Mouse (Mus musculus) embryonic facial prominence, embryonic 11.5 days (tissue): ENCODE data around the gene Gm48551. TPM values are rescaled to one million over a fixed set of nuclear protein-coding genes. Genes with fewer than 3 reads are reported as not detected.

Experiments used
- ATAC-seq: fragments of 200-750 bp; cut with Nextera tagmentation; replicated peaks from 2 replicates; pipeline ENCODE4 v1.8.0; 2017; ENCODE audit warnings: low read depth; ENCODE audit not compliant: insufficient number of reproducible peaks, low FRiP score, low TSS enrichment
- DNase-seq: peaks from one replicate; pipeline ENCODE4 v3.0.0-alpha.2; 2015; ENCODE audit warnings: low spot score
- H3K27ac ChIP-seq: fragments of 300-500 bp; sonication (generic); replicated peaks from 2 replicates; pipeline ENCODE4 v1.5.1; 2014; ENCODE audit warnings: mild to moderate bottlenecking, low read depth, low read length, control low read depth
- H3K27me3 ChIP-seq: fragments of 300-500 bp; sonication (generic); 2 replicates; pipeline ENCODE4 v1.6.1; 2014; ENCODE audit warnings: mild to moderate bottlenecking, low read length, moderate library complexity, mixed read lengths; ENCODE audit not compliant: control insufficient read depth, insufficient read depth
- H3K36me3 ChIP-seq: fragments of 300-500 bp; sonication (generic); replicated peaks from 2 replicates; pipeline ENCODE4 v1.6.1; 2014; ENCODE audit warnings: low read depth, mild to moderate bottlenecking, low read length, moderate library complexity, mixed read lengths; ENCODE audit not compliant: control insufficient read depth, insufficient read depth
- H3K4me1 ChIP-seq: fragments of 300-500 bp; sonication (generic); 2 replicates; pipeline ENCODE4 v1.6.1; 2014; ENCODE audit warnings: low read length, mixed read lengths; ENCODE audit not compliant: control insufficient read depth, insufficient read depth
- H3K4me2 ChIP-seq: fragments of 300-500 bp; sonication (generic); 2 replicates; pipeline ENCODE4 v1.6.1; 2014; ENCODE audit warnings: low read depth, mild to moderate bottlenecking, control low read depth, low read length, moderate library complexity
- H3K4me3 ChIP-seq: fragments of 300-500 bp; sonication (generic); 2 replicates; pipeline ENCODE4 v1.5.1; 2014; ENCODE audit warnings: low read depth, low read length, control low read depth
- H3K9ac ChIP-seq: fragments of 300-500 bp; sonication (generic); replicated peaks from 2 replicates; pipeline ENCODE4 v1.6.1; 2014; ENCODE audit warnings: mild to moderate bottlenecking, control low read depth, low read length
- H3K9me3 ChIP-seq: fragments of 300-500 bp; sonication (generic); replicated peaks from 2 replicates; pipeline ENCODE4 v1.6.1; 2016; ENCODE audit warnings: mild to moderate bottlenecking, low read length, inconsistent platforms, mixed read lengths; ENCODE audit not compliant: control insufficient read depth
- WGBS: fragments of 180-500 bp; shearing (Covaris S2); extraction: QIAGEN DNeasy Blood & Tissue Kit; methylation state at CpG from one replicate; pipeline ENCODE4 v1.1.7; 2014; 5-methylcytosine and 5-hydroxymethylcytosine counted together
- polyA plus RNA-seq: library from polyadenylated mRNA; unstranded; fragments of >200 nt; fragmentation: Nextera tagmentation; extraction: Ambion mirVana; gene quantifications from 2 replicates; pipeline ENCODE4 v1.2.1, GENCODE M21; 2014

Gm48551 gene
- polyA plus RNA-seq, 1 experiment from 2014 or later = 2.5 TPM

GRCm38 (mm10) chr10:81382039-81382438, 2.2 kb upstream of the Gm48551 start:
- peaks cover 4% of the 10 kb centered on the region; the same call in 1 of the 2 replicates for H3K4me1 ChIP-seq
- no peak for DNase-seq
- no peak overlapping the region for H3K9ac ChIP-seq
- H3K9me3 ChIP-seq = no peaks in the 10 kb centered on the region
- H3K4me3 ChIP-seq = no peak overlapping the region
- no peaks in the 10 kb centered on the region for H3K27me3 ChIP-seq
- no peaks in the 10 kb centered on the region for H3K36me3 ChIP-seq
- H3K4me2 ChIP-seq = no peak overlapping the region
- 0 out of 2 replicates have a peak overlapping the region, but pooled peaks have one; percentile 9 for H3K27ac ChIP-seq
- ATAC-seq = no peak
- WGBS = 76% methylated on average over 5 of the region's 5 CpGs

GRCm38 (mm10) chr10:81384605-81384982, 328 bp downstream of the Gm48551 start:
- no peaks in the 10 kb centered on the region for H3K9me3 ChIP-seq
- H3K4me2 ChIP-seq = peak overlapping the region; percentile 82
- H3K27me3 ChIP-seq = no peaks in the 10 kb centered on the region
- peaks cover 7% of the 10 kb centered on the region for H3K36me3 ChIP-seq
- ATAC-seq = peak; percentile 30; the same call in 1 of the 2 replicates
- H3K4me1 ChIP-seq = no peaks in the 10 kb centered on the region
- 1% methylated on average over 19 of the region's 19 CpGs for WGBS
- H3K9ac ChIP-seq = peak overlapping the region; percentile 82
- H3K27ac ChIP-seq = peak overlapping the region; percentile 44
- DNase-seq = no peak
- H3K4me3 ChIP-seq = peak overlapping the region; percentile 94

GRCm38 (mm10) chr10:81385603-81386306, 1.5 kb downstream of the Gm48551 start:
- 87% methylated on average over 22 of the region's 22 CpGs for whole genome bisulfite sequencing
- Histone ChIP-seq H3K4me1 (no peaks in the 10 kb centered on the region), H3K36me3 (peaks cover 7% of the 10 kb centered on the region), H3K9me3 (no peaks in the 10 kb centered on the region), H3K9ac (no peak overlapping the region), H3K4me3 (no peak overlapping the region), H3K27ac (no peak overlapping the region), H3K4me2 (no peak overlapping the region; the same call in 1 of the 2 replicates), H3K27me3 (no peaks in the 10 kb centered on the region)
- no peak for DNase-seq
- no peak for ATAC-seq

- Histone ChIP-seq H3K9me3 (no peaks in the 10 kb centered on the region), H3K4me2 (no peak overlapping the region), H3K4me1 (no peaks in the 10 kb centered on the region), H3K4me3 (no peak overlapping the region), H3K27me3 (no peaks in the 10 kb centered on the region), H3K27ac (no peak overlapping the region), H3K9ac (no peak overlapping the region), H3K36me3 (peaks cover 7% of the 10 kb centered on the region)
- WGBS = 91% methylated on average over 20 of the region's 20 CpGs
- no peak for ATAC-seq
- DNase-seq = no peak
These were observed 3.5 kb downstream of the Gm48551 start for GRCm38 (mm10) chr10:81387716-81388115.

GRCm38 (mm10) chr10:81388505-81389055, 4.3 kb downstream of the Gm48551 start, which contains the start of gene Gm48552:
Gene Gm48552 (plus strand): TSS chr10:81389005.
- no peak within 1 kb of the TSS for H3K27ac ChIP-seq
- H3K9ac ChIP-seq = no peak within 1 kb of the TSS
- ATAC-seq (no peak), DNase-seq (no peak)
- no peak within 1 kb of the TSS for H3K4me3 ChIP-seq
- 91% methylated on average over 5 of the region's 5 CpGs for WGBS
- H3K9me3 ChIP-seq = no peaks in the 10 kb centered on the region
- H3K36me3 ChIP-seq = peaks cover 7% of the 10 kb centered on the region
- no peaks in the 10 kb centered on the region; the same call in 1 of the 2 replicates for H3K4me1 ChIP-seq
- H3K27me3 ChIP-seq = no peaks in the 10 kb centered on the region
- no peak within 1 kb of the TSS for H3K4me2 ChIP-seq

GRCm38 (mm10) chr10:81389373-81389772, 5.1 kb downstream of the Gm48551 start:
- WGBS = 70% methylated on average over 3 of the region's 3 CpGs
- H3K27ac ChIP-seq = no peak overlapping the region
- no peak overlapping the region for H3K9ac ChIP-seq
- H3K36me3 ChIP-seq = peaks cover 7% of the 10 kb centered on the region
- H3K27me3 ChIP-seq = no peaks in the 10 kb centered on the region
- H3K4me3 ChIP-seq = no peak overlapping the region
- no peak for ATAC-seq
- H3K4me1 ChIP-seq = no peaks in the 10 kb centered on the region; the same call in 1 of the 2 replicates
- no peaks in the 10 kb centered on the region for H3K9me3 ChIP-seq
- DNase-seq = no peak
- H3K4me2 ChIP-seq = no peak overlapping the region

GRCm38 (mm10) chr10:81389801-81390677, 5.8 kb downstream of the Gm48551 start:
- 62% methylated on average over 23 of the region's 23 CpGs for WGBS
- H3K27me3 ChIP-seq = no peaks in the 10 kb centered on the region
- H3K4me1 ChIP-seq = no peaks in the 10 kb centered on the region; the same call in 1 of the 2 replicates
- peaks cover 7% of the 10 kb centered on the region for H3K36me3 ChIP-seq
- H3K4me2 ChIP-seq = no peak overlapping the region
- ATAC-seq (peak; percentile 20), DNase-seq (peak; percentile 59)
- H3K27ac ChIP-seq = no peak overlapping the region
- no peak overlapping the region for H3K9ac ChIP-seq
- no peaks in the 10 kb centered on the region for H3K9me3 ChIP-seq
- no peak overlapping the region for H3K4me3 ChIP-seq
